Mouse (Mus musculus) lung, embryonic 15.5 days (tissue): ENCODE data around the gene Cyb5rl. TPM values are rescaled to one million over a fixed set of nuclear protein-coding genes. Genes with fewer than 3 reads are reported as not detected.

Experiments
- polyA plus RNA-seq: library from polyadenylated mRNA; unstranded; fragments of >200 nt; fragmentation: Nextera tagmentation; extraction: Ambion mirVana; gene quantifications from 2 replicates; pipeline ENCODE4 v1.2.1, GENCODE M21; 2015

The Cyb5rl gene
- polyA plus RNA-seq, 1 experiment from 2014 or later = 6.1 TPM

Other genes starting within 250 kb of the Cyb5rl start
- gene Ssbp3, start 156.3 kb upstream of the Cyb5rl start, polyA plus RNA-seq = 90.3 and 90.4 TPM in 2 replicates
- gene Mrpl37, start 120 bp upstream of the Cyb5rl start, polyA plus RNA-seq = 90.5 and 94.8 TPM in 2 replicates
- gene Cdcp2, start 29.9 kb downstream of the Cyb5rl start, polyA plus RNA-seq = not detected in 2 replicates
- 421 and 454 TPM in 2 replicates for gene Tmem59, start 111.4 kb downstream of the Cyb5rl start, polyA plus RNA-seq
- 24.0 and 34.3 TPM in 2 replicates for gene Tceanc2, start 112.1 kb downstream of the Cyb5rl start, polyA plus RNA-seq
- gene Ldlrad1, start 142.2 kb downstream of the Cyb5rl start, polyA plus RNA-seq = 0.15 TPM in 1 of 2 replicates, not detected in the other
- 71.7 and 72.6 TPM in 2 replicates for gene Lrrc42, start 186.5 kb downstream of the Cyb5rl start, polyA plus RNA-seq
- gene Hspb11, start 186.6 kb downstream of the Cyb5rl start, polyA plus RNA-seq = 35.2 and 38.7 TPM in 2 replicates
- gene Dio1, start 240.2 kb downstream of the Cyb5rl start, polyA plus RNA-seq = 0.18 and 0.25 TPM in 2 replicates
- 51.6 and 55.3 TPM in 2 replicates for gene Yipf1, start 247.4 kb downstream of the Cyb5rl start, polyA plus RNA-seq